Mouse (Mus musculus) thymus, adult 2 months (tissue): ENCODE results near the gene Rgs5.

Experiments
- CTCF ChIP-seq: fragments of 200-500 bp; IDR thresholded peaks from 2 replicates; pipeline ENCODE4 v1.5.1; 2012; ENCODE audit warnings: mild to moderate bottlenecking, control low read depth, low read length, moderate library complexity, borderline replicate concordance; ENCODE audit not compliant: control insufficient read depth, poor library complexity, insufficient read depth; ENCODE audit errors: extremely low read depth
- POLR2A ChIP-seq: fragments of 200-500 bp; IDR thresholded peaks from 2 replicates; pipeline ENCODE4 v1.6.1; 2012; ENCODE audit warnings: mild to moderate bottlenecking, low read length, control low read depth, moderate library complexity; ENCODE audit not compliant: control insufficient read depth, poor library complexity, insufficient read depth; ENCODE audit errors: extremely low read depth

DNA sequence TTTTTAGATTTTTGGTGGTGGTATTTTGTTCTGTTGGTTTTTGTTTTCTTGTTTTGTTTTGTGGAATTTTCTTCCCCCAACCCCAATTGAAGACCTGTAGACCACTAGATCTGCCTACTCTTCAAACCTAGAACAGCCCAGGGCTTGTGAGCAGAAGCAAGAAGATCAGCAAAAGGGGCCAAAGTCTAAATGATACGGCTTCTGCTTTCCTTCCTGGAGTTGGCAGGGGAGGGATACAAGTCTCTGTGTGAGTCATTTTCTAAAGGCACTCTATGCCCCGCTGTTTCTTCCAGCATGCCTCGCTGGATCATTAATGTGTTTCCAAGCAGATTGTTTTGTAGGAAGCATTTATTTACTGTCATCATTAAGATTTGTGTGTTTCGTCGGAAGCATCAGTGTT is 85.8 kb downstream of the Rgs5 start:
- no peak for TF ChIP-seq POLR2A
- no peak for TF ChIP-seq CTCF
